Mouse (Mus musculus): Measurements from ENCODE around the gene Pofut2. TPM values are rescaled to one million over a fixed set of nuclear protein-coding genes. Genes with fewer than 3 reads are reported as not detected.
A peak's percentile ranks its signal among the peaks of the same experiment; 100 is the strongest.

Pofut2 gene
- total RNA-seq, 2 experiments from 2014 or later: 42.2 to 42.9 TPM

- DNase-seq: no peak
Measured at GRCm38 (mm10) chr10:77229609-77230595, 29.1 kb upstream of the Pofut2 start.

- no peak for DNase-seq
Measured at GRCm38 (mm10) chr10:77231861-77232755, 26.9 kb upstream of the Pofut2 start.

GRCm38 (mm10) chr10:77233230-77233629 lies 25.8 kb upstream of the Pofut2 start:
- DNase-seq: no peak

GRCm38 (mm10) chr10:77234991-77235616 lies 23.9 kb upstream of the Pofut2 start:
- DNase-seq: peak in 1 of 2 experiments; percentile 30

GRCm38 (mm10) chr10:77237795-77238580 lies 21.0 kb upstream of the Pofut2 start:
- DNase-seq: no peak

GRCm38 (mm10) chr10:77240764-77241163 lies 18.3 kb upstream of the Pofut2 start:
- peak in 1 of 2 experiments; percentile 38 for DNase-seq

GRCm38 (mm10) chr10:77242396-77242795 lies 16.6 kb upstream of the Pofut2 start:
- DNase-seq: no peak

- DNase-seq: no peak
Measured at GRCm38 (mm10) chr10:77242871-77243270, 16.1 kb upstream of the Pofut2 start.

- peak in 1 of 2 experiments; percentile 31 for DNase-seq
Measured at GRCm38 (mm10) chr10:77243572-77244161, 15.4 kb upstream of the Pofut2 start.

- no peak for DNase-seq
Measured at GRCm38 (mm10) chr10:77244777-77245176, 14.2 kb upstream of the Pofut2 start.

- no peak for DNase-seq
Measured at GRCm38 (mm10) chr10:77247048-77247447, 12.0 kb upstream of the Pofut2 start.

GRCm38 (mm10) chr10:77247707-77248106 lies 11.3 kb upstream of the Pofut2 start:
- no peak for DNase-seq

GRCm38 (mm10) chr10:77251223-77251783 lies 7.7 kb upstream of the Pofut2 start:
- peak; percentile 38 to 47 for DNase-seq

GRCm38 (mm10) chr10:77251784-77252539 lies 7.1 kb upstream of the Pofut2 start:
- peak; percentile 71 to 72 for DNase-seq

- peak; percentile 78 to 92 for DNase-seq
Measured at GRCm38 (mm10) chr10:77252790-77253189, 6.2 kb upstream of the Pofut2 start.

GRCm38 (mm10) chr10:77255231-77255630 lies 3.8 kb upstream of the Pofut2 start:
- DNase-seq: no peak

- no peak for DNase-seq
Measured at GRCm38 (mm10) chr10:77255676-77256075, 3.3 kb upstream of the Pofut2 start.

GRCm38 (mm10) chr10:77258041-77258590 lies 902 bp upstream of the Pofut2 start:
- no peak for DNase-seq

GRCm38 (mm10) chr10:77260166-77260875 lies 1.3 kb downstream of the Pofut2 start:
- no peak for DNase-seq
